Mouse (Mus musculus) stomach, postnatal 0 days (tissue): ENCODE data around the gene Grin2d. TPM values are rescaled to one million over a fixed set of nuclear protein-coding genes. Genes with fewer than 3 reads are reported as not detected.
A peak's percentile ranks its signal among the peaks of the same experiment; 100 is the strongest.

Experiments used
- ATAC-seq: fragments of 200-750 bp; cut with Nextera tagmentation; 2 replicates; pipeline ENCODE4 v1.8.0; 2017; ENCODE audit not compliant: low FRiP score, low TSS enrichment
- DNase-seq: peaks from one replicate; pipeline ENCODE4 v3.0.0-alpha.2; 2016; ENCODE audit warnings: low spot score
- H3K27ac ChIP-seq: fragments of 300-500 bp; sonication (generic); replicated peaks from 2 replicates; pipeline ENCODE4 v1.5.1; 2014; ENCODE audit warnings: mild to moderate bottlenecking, control low read depth
- H3K27me3 ChIP-seq: fragments of 300-500 bp; sonication (generic); 2 replicates; pipeline ENCODE4 v1.6.1; 2014; ENCODE audit warnings: low read length; ENCODE audit not compliant: control insufficient read depth, insufficient read depth
- H3K36me3 ChIP-seq: fragments of 300-500 bp; sonication (generic); 2 replicates; pipeline ENCODE4 v1.6.1; 2014; ENCODE audit warnings: low read length, mixed read lengths; ENCODE audit not compliant: control insufficient read depth, insufficient read depth
- H3K4me1 ChIP-seq: fragments of 300-500 bp; sonication (generic); replicated peaks from 2 replicates; pipeline ENCODE4 v1.6.1; 2014; ENCODE audit warnings: antibody characterized with exemption; ENCODE audit not compliant: control insufficient read depth, insufficient read depth
- H3K4me2 ChIP-seq: fragments of 300-500 bp; sonication (generic); replicated peaks from 2 replicates; pipeline ENCODE4 v1.6.1; 2014; ENCODE audit warnings: low read depth, mild to moderate bottlenecking, control low read depth, moderate library complexity
- H3K4me3 ChIP-seq: fragments of 300-500 bp; sonication (generic); 2 replicates; pipeline ENCODE4 v1.5.1; 2014; ENCODE audit warnings: low read depth, low read length, control low read depth
- H3K9ac ChIP-seq: fragments of 300-500 bp; sonication (generic); 2 replicates; pipeline ENCODE4 v1.6.1; 2014; ENCODE audit warnings: mild to moderate bottlenecking, low read length, control low read depth, mixed read lengths
- H3K9me3 ChIP-seq: fragments of 300-500 bp; sonication (generic); 2 replicates; pipeline ENCODE4 v1.6.1; 2016; ENCODE audit warnings: low read length; ENCODE audit not compliant: control insufficient read depth
- CTCF ChIP-seq: IDR thresholded peaks from 2 replicates; pipeline ENCODE4 v1.5.1; 2016; ENCODE audit warnings: antibody characterized with exemption, low read depth, mild to moderate bottlenecking, moderate library complexity
- EP300 ChIP-seq: optimal IDR thresholded peaks from 2 replicates; pipeline ENCODE3; 2016; ENCODE audit warnings: antibody characterized with exemption
- WGBS: fragments of 180-500 bp; shearing (Covaris S2); extraction: QIAGEN DNeasy Blood & Tissue Kit; methylation state at CpG from one replicate; pipeline ENCODE4 v1.1.7; 2014; 5-methylcytosine and 5-hydroxymethylcytosine counted together
- polyA plus RNA-seq: library from polyadenylated mRNA; unstranded; fragments of >200 nt; fragmentation: Nextera tagmentation; extraction: Ambion mirVana; gene quantifications from 2 replicates; pipeline ENCODE4 v1.2.1, GENCODE M21; 2015

The Grin2d gene
- polyA plus RNA-seq, 1 experiment from 2014 or later, result 0.35 TPM

DNA sequence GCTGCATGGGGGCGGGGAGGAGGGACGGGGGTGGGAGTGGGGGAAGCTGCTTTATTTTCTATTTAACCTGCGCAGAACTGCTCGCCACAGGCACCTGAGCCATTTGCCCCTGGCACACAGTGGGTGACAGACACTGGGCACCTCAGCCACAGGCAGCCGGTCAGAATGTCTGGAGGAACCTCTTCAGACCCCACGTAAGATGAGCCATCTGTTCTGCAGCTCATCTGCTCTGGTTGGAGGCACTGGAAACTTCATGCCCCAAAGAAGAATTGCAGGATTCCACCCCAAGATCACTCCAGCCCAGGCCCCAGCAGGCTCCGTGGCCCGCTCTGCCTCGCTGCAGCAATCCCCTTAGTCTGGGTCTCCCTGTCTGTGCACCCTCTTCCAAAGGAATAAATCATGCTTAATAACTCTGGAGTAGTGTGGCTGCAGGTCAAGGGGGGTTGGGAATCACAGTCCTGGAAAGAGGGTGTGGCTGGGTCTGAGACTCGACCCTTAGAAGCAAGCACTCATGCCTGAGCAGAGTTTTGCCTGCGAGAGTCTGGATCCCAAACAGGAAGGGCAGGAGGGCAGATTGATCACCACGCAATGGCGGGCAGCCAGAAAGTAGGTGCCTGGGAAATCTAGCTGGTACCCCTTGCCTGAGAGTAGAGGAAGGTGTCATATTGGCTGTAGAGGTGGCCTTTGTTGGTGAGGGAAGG lies 39.0 kb upstream of the Grin2d start:
- no peaks in the 10 kb centered on the region for H3K27me3 ChIP-seq
- 11% methylated on average over 12 of the region's 13 CpGs for WGBS
- no peaks in the 10 kb centered on the region for H3K9me3 ChIP-seq
- 0 out of 2 replicates have a peak overlapping the region, but pooled peaks have one; percentile 0 for H3K9ac ChIP-seq
- ATAC-seq (no peak), DNase-seq (peak; percentile 32)
- TF ChIP-seq CTCF, result no peak
- no peak for TF ChIP-seq EP300
- no peak overlapping the region for H3K4me3 ChIP-seq
- peak overlapping the region; percentile 55 for H3K4me2 ChIP-seq
- H3K4me1 ChIP-seq, result peaks cover 8% of the 10 kb centered on the region
- H3K27ac ChIP-seq, result peak overlapping the region; percentile 88
- no peaks in the 10 kb centered on the region; the same call in 1 of the 2 replicates for H3K36me3 ChIP-seq

DNA sequence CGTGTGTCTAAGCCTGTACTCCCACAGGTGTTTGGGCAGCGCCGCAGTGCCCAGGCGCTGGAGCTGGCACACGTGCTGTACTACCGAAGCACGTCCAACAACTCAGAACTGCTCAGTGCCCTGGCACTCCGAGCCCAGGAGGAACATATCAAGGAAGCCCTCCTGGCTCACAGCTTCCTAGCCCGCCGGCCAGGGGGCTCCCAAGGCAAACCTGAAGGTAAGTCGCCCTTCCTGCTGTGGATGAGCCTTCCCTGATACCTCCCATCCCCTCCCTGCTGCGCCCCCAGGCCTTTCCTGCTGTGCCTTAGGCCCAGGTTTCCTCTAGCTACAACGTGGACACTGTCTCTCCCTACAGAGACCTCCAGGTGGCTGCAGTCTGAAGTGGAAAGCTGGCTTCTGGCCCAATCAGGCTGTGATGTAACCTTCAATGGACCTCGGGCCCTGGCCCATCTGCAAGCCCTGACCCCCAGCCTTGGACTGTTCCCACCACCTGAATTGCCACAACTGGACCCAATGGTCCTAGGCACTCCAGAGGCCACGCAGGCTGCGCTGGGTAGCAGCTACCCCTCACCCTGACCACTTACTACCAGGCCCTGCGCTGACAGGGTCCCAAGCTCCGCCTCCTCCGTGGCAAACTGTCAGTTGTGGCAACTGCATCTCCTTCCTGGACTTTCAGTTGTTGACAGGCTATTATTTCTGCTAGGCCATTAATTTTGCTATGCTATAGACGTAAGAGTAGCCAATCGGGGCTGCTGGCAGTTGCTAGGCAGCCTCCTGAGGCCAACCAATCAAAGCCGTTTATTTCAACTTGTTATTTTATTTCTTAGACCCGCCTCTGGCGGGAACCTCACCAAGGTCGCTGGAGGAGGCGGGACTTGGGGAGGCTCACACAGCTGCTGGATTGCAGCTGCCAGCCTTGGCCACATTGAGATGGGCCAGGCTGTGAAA lies 38.2 kb upstream of the Grin2d start:
- no peaks in the 10 kb centered on the region for H3K9me3 ChIP-seq
- 31% methylated on average over 26 of the region's 26 CpGs for WGBS
- peak overlapping the region; percentile 57 for H3K9ac ChIP-seq
- no peaks in the 10 kb centered on the region; the same call in 1 of the 2 replicates for H3K36me3 ChIP-seq
- peak overlapping the region; percentile 32 for H3K4me3 ChIP-seq
- DNase-seq (peak; percentile 76), ATAC-seq (peak; percentile 86)
- peak overlapping the region; percentile 88 for H3K27ac ChIP-seq
- H3K4me1 ChIP-seq, result peaks cover 8% of the 10 kb centered on the region; the same call in 1 of the 2 replicates
- no peak for TF ChIP-seq EP300
- TF ChIP-seq CTCF, result peak; percentile 43
- no peaks in the 10 kb centered on the region for H3K27me3 ChIP-seq
- peak overlapping the region; percentile 55 for H3K4me2 ChIP-seq

DNA sequence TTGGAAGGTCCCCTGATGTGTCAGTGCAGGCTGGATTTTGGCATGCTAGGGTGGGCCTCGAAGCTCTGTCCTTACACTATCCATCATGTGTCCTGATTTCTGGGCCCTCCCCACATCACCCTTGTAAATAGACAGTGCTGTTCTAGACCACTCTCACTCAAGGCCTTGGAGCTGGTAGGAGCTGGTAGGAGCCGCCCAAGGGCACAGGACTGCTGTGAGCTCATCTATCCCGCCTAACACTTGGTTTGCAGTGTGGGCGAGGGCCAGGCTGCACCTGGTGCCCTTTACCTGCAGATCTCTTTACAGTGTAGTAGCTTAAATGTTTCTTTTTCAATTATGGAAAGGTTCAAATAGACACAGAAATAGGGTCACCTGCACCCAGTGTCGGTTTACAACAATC lies 36.8 kb upstream of the Grin2d start:
- H3K9ac ChIP-seq, result no peak overlapping the region
- no peaks in the 10 kb centered on the region for H3K27me3 ChIP-seq
- H3K36me3 ChIP-seq, result peaks cover 3% of the 10 kb centered on the region; the same call in 1 of the 2 replicates
- ATAC-seq (no peak), DNase-seq (no peak)
- H3K9me3 ChIP-seq, result no peaks in the 10 kb centered on the region
- no peak overlapping the region for H3K4me3 ChIP-seq
- peaks cover 8% of the 10 kb centered on the region; the same call in 1 of the 2 replicates for H3K4me1 ChIP-seq
- no peak overlapping the region for H3K4me2 ChIP-seq
- TF ChIP-seq EP300, result no peak
- no peak for TF ChIP-seq CTCF
- WGBS, result 63% methylated on average over 5 of the region's 5 CpGs
- no peak overlapping the region for H3K27ac ChIP-seq

DNA sequence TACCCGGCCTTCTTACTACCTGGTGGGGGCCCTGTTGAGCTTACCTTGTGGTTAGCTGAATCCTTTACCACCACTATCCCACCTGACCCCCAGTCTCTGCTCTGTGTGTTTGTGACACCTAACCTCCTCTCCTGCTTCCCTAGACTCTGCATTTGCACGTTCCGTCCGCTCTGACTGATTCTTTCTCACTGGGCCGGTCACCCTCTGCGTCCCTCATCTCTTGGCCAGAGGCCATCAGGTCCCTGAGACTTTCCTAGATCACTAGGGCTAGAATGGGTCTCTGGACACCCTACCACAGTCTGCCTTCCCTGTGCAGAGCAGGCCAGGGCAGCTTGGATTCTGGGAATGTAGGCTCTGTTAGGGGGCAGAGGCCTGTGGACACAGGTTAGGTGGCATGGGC lies 35.9 kb upstream of the Grin2d start:
- no peak overlapping the region for H3K27ac ChIP-seq
- WGBS, result 86% methylated on average over 6 of the region's 6 CpGs
- H3K4me1 ChIP-seq, result peaks cover 4% of the 10 kb centered on the region; the same call in 1 of the 2 replicates
- H3K9me3 ChIP-seq, result no peaks in the 10 kb centered on the region
- H3K9ac ChIP-seq, result no peak overlapping the region
- DNase-seq (no peak), ATAC-seq (no peak)
- TF ChIP-seq CTCF (no peak), EP300 (no peak)
- H3K4me2 ChIP-seq, result no peak overlapping the region
- H3K36me3 ChIP-seq, result peaks cover 10% of the 10 kb centered on the region; the same call in 1 of the 2 replicates
- no peak overlapping the region for H3K4me3 ChIP-seq
- no peaks in the 10 kb centered on the region for H3K27me3 ChIP-seq

- Histone ChIP-seq H3K4me2 (no peak overlapping the region), H3K27ac (no peak overlapping the region), H3K4me3 (no peak overlapping the region), H3K9me3 (no peaks in the 10 kb centered on the region), H3K4me1 (no peaks in the 10 kb centered on the region), H3K36me3 (peaks cover 10% of the 10 kb centered on the region; the same call in 1 of the 2 replicates), H3K9ac (no peak overlapping the region), H3K27me3 (no peaks in the 10 kb centered on the region)
- ATAC-seq (no peak), DNase-seq (no peak)
- WGBS, result 92% methylated on average over 16 of the region's 16 CpGs
- TF ChIP-seq CTCF (no peak), EP300 (no peak)
These were observed 31.0 kb upstream of the Grin2d start for GRCm38 (mm10) chr7:45909145-45909544.

- Histone ChIP-seq H3K27ac (no peak overlapping the region), H3K4me3 (no peak overlapping the region), H3K36me3 (peaks cover 10% of the 10 kb centered on the region; the same call in 1 of the 2 replicates), H3K9ac (no peak overlapping the region), H3K9me3 (no peaks in the 10 kb centered on the region), H3K27me3 (no peaks in the 10 kb centered on the region), H3K4me1 (no peaks in the 10 kb centered on the region), H3K4me2 (no peak overlapping the region)
- ATAC-seq (no peak), DNase-seq (no peak)
- TF ChIP-seq EP300 (no peak), CTCF (no peak)
These were observed 30.2 kb upstream of the Grin2d start for GRCm38 (mm10) chr7:45908384-45908783.
